Mouse (Mus musculus) liver, postnatal 0 days (tissue): Measurements from ENCODE around the gene Agtr1b.

Experiments used
- CTCF ChIP-seq: sonication (generic); IDR thresholded peaks from 2 replicates; pipeline ENCODE4 v1.5.1; 2016; ENCODE audit warnings: antibody characterized with exemption, low read depth
- EP300 ChIP-seq: IDR thresholded peaks from 2 replicates; pipeline ENCODE4 v1.6.1; 2016; ENCODE audit warnings: antibody characterized with exemption, low read depth, mild to moderate bottlenecking

- TF ChIP-seq CTCF (no peak), EP300 (no peak)
Observed at GRCm38 (mm10) chr3:20294542-20295348, 72.2 kb downstream of the Agtr1b start.
